Mouse (Mus musculus): ENCODE measurements around the gene Stx12. TPM values are rescaled to one million over a fixed set of nuclear protein-coding genes. Genes with fewer than 3 reads are reported as not detected.

The Stx12 gene
- total RNA-seq, 1 experiment from 2014 or later, result 81.4 TPM

DNA sequence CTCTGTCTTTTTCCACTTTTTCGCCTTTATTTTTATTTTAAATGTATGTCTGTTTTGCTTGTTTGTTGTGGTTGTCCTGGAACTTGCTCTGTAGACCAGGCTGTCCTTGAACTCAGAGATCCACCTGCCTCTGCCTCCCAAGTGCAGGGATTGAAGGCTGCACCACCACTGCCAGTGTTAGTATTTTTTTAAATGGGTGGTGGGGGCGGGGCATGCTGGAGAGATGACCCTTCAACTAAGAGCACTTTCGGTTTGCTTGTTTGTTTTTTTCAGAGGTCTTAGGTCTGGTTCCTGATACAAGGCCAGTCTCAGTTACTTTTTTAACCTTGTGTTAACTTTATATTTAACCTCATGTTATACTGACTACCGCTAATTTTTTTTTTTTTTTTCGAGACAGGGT is 79.2 kb downstream of the Stx12 start:
- no peak for ATAC-seq (replicated peaks; ENCODE audit: insufficient number of reproducible peaks, low FRiP score, low TSS enrichment, poor library complexity, severe bottlenecking)

DNA sequence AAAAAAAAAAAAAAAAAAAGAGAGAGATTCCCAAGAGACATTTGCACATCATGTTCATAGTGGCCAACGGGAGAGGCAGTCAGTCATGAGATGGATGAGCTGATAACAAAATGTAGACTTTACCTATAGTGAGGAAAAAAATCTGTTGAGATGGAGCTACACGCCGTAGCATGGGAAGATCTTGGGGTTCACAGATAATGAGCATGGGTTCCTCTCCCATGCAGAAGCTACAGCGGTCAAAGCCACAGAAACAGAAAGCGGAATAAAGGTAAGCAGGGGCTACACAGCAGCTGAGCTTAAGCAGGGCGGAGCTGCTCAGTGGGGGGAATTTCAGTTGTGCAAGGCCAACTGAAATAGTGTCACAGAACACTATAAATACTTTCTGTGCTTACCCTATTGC is 80.0 kb downstream of the Stx12 start:
- ATAC-seq (replicated peaks; ENCODE audit: insufficient number of reproducible peaks, low FRiP score, low TSS enrichment, poor library complexity, severe bottlenecking), result peak; percentile 72

DNA sequence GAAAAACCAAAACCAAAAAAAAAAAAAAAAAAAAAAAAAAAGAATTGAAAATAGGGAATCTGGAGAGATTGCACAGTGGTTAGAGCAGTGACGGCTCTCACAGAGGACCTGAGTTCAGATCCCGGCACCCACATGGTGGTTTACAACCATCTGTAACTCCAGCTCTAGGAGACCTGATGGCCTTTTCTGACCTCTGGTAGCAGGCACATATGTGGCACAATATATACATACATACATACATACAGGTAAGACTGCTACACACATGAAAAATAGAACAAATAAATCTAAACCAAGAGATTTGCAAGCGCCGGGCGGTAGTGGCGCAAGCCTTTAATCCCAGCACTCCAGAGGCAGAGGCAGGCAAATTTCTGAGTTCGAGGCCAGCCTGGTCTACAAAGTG is 80.4 kb downstream of the Stx12 start:
- ATAC-seq (replicated peaks; ENCODE audit: insufficient number of reproducible peaks, low FRiP score, low TSS enrichment, poor library complexity, severe bottlenecking), result no peak

Other genes starting within 250 kb of the Stx12 start
- gene Eya3, start 245.5 kb downstream of the Stx12 start, total RNA-seq (2017), result 8.7 to 25.5 TPM (median 18.8 TPM) in 3 replicates
- 3.8 to 7.9 TPM (median 4.4 TPM) in 3 replicates for gene Xkr8, start 152.0 kb downstream of the Stx12 start, total RNA-seq (2017)
- 108 to 191 TPM (median 160 TPM) in 3 replicates for gene Smpdl3b, start 127.3 kb downstream of the Stx12 start, total RNA-seq (2017)
- gene Rpa2, start 116.2 kb downstream of the Stx12 start, total RNA-seq (2017), result 39.3 to 41.2 TPM (median 40.2 TPM) in 3 replicates
- 196 to 216 TPM (median 214 TPM) in 3 replicates for gene Themis2, start 88.1 kb downstream of the Stx12 start, total RNA-seq (2017)
- gene Ppp1r8, start 41.3 kb downstream of the Stx12 start, total RNA-seq (2017), result 38.1 to 54.2 TPM (median 52.6 TPM) in 3 replicates
- gene Fam76a, start 38.0 kb upstream of the Stx12 start, total RNA-seq (2017), result 27.3 to 53.5 TPM (median 33.8 TPM) in 3 replicates
- 266 TPM in 3 replicates for gene Fgr, start 89.6 kb upstream of the Stx12 start, total RNA-seq (2017)
- 2.8 to 13.7 TPM (median 3.3 TPM) in 3 replicates for gene Ahdc1, start 126.8 kb upstream of the Stx12 start, total RNA-seq (2017)
- 66.9 to 107 TPM (median 85.9 TPM) in 3 replicates for gene Wasf2, start 246.0 kb upstream of the Stx12 start, total RNA-seq (2017)

Data from monocyte, adult 5-6 weeks (primary cell).